Mouse (Mus musculus) MEL (cell line): ENCODE measurements around the gene Yju2. TPM values are rescaled to one million over a fixed set of nuclear protein-coding genes. Genes with fewer than 3 reads are reported as not detected.

Source experiments
- DNase-seq: peaks from one replicate; pipeline ENCODE4 v3.0.0; 2011; ENCODE audit warnings: low read depth, low spot score
- H3K27ac ChIP-seq: 2 replicates; pipeline ENCODE4 v1.5.1; 2012; ENCODE audit warnings: low read depth, mild to moderate bottlenecking, control low read depth, low read length, moderate library complexity; ENCODE audit not compliant: control insufficient read depth
- H3K27me3 ChIP-seq, 2 experiments: fragments of 150-350 bp in 1 of 2; sonication (generic) in 1 of 2; 2 replicates each; pipeline ENCODE4 v1.6.1; 2012; ENCODE audit warnings: low read length in 2 of 2, mild to moderate bottlenecking in 2 of 2, improper control_type of control experiment in 1 of 2, moderate library complexity in 1 of 2; ENCODE audit not compliant: insufficient read depth in 2 of 2, control insufficient read depth in 1 of 2
- H3K36me3 ChIP-seq, 2 experiments: 2 replicates each; pipeline ENCODE4 v1.6.1; 2012 to 2014; ENCODE audit warnings: low read length in 2 of 2, improper control_type of control experiment in 1 of 2, inconsistent platforms in 1 of 2, mild to moderate bottlenecking in 1 of 2; ENCODE audit not compliant: insufficient read depth in 2 of 2, control insufficient read depth in 1 of 2
- H3K4me1 ChIP-seq, 2 experiments: fragments of 150-350 bp in 1 of 2; sonication (generic) in 1 of 2; 2 replicates each; pipeline ENCODE4 v1.6.1; 2012; ENCODE audit warnings: low read length in 2 of 2, improper control_type of control experiment in 1 of 2, mild to moderate bottlenecking in 1 of 2; ENCODE audit not compliant: insufficient read depth in 2 of 2, control insufficient read depth in 1 of 2
- H3K4me3 ChIP-seq, 2 experiments: fragments of 150-350 bp in 1 of 2; sonication (generic) in 1 of 2; 2 replicates each; pipeline ENCODE4 v1.5.1; 2012; ENCODE audit warnings: low read depth in 2 of 2, low read length in 2 of 2, mild to moderate bottlenecking in 2 of 2, moderate library complexity in 2 of 2, control low read depth in 1 of 2, improper control_type of control experiment in 1 of 2; ENCODE audit not compliant: control insufficient read depth in 1 of 2, insufficient read depth in 1 of 2
- H3K79me2 ChIP-seq: 2 replicates; pipeline ENCODE4 v1.6.1; 2012; ENCODE audit warnings: mild to moderate bottlenecking, low read length, moderate library complexity; ENCODE audit not compliant: control insufficient read depth, poor library complexity, insufficient read depth
- H3K9ac ChIP-seq: 2 replicates; pipeline ENCODE4 v1.6.1; 2012; ENCODE audit warnings: low read depth, mild to moderate bottlenecking, control low read depth, low read length, moderate library complexity; ENCODE audit not compliant: control insufficient read depth, poor library complexity, severe bottlenecking
- H3K9me3 ChIP-seq: fragments of 150-350 bp; sonication (generic); replicated peaks from 2 replicates; pipeline ENCODE4 v1.6.1; 2012; ENCODE audit warnings: mild to moderate bottlenecking, low read length, improper control_type of control experiment, moderate library complexity; ENCODE audit not compliant: insufficient read depth
- BHLHE40 ChIP-seq: IDR thresholded peaks from 2 replicates; pipeline ENCODE4 v1.6.1; 2012; ENCODE audit warnings: low read depth, mild to moderate bottlenecking, inconsistent platforms, low read length, improper control_type of control experiment, borderline replicate concordance
- CHD1 ChIP-seq: IDR thresholded peaks from 2 replicates; pipeline ENCODE4 v1.6.1; 2012; ENCODE audit warnings: low read depth, mild to moderate bottlenecking, inconsistent platforms, low read length, improper control_type of control experiment
- CHD2 ChIP-seq: IDR thresholded peaks from 2 replicates; pipeline ENCODE4 v1.6.1; 2011; ENCODE audit warnings: low read length, improper control_type of control experiment
- ETS1 ChIP-seq: IDR thresholded peaks from 2 replicates; pipeline ENCODE4 v1.6.1; 2012; ENCODE audit warnings: low read depth, mild to moderate bottlenecking, inconsistent platforms, low read length, improper control_type of control experiment, moderate library complexity
- HCFC1 ChIP-seq: IDR thresholded peaks from 2 replicates; pipeline ENCODE4 v1.6.1; 2012; ENCODE audit warnings: low read depth, mild to moderate bottlenecking, inconsistent platforms, low read length, improper control_type of control experiment, moderate library complexity
- JUND ChIP-seq: IDR thresholded peaks from 2 replicates; pipeline ENCODE4 v1.6.1; 2011; ENCODE audit warnings: low read depth, mild to moderate bottlenecking, improper control_type of control experiment, low read length
- KAT2A ChIP-seq: conservative IDR thresholded peaks from 2 replicates; pipeline ENCODE4 v1.6.1; 2012; ENCODE audit warnings: low read depth, low read length, improper control_type of control experiment, inconsistent platforms
- MAFK ChIP-seq: IDR thresholded peaks from 2 replicates; pipeline ENCODE4 v1.6.1; 2011; ENCODE audit warnings: low read depth, mild to moderate bottlenecking, low read length, improper control_type of control experiment, borderline replicate concordance
- MEF2A ChIP-seq: IDR thresholded peaks from 2 replicates; pipeline ENCODE4 v1.6.1; 2014; ENCODE audit warnings: low read depth, mild to moderate bottlenecking, inconsistent platforms, low read length, improper control_type of control experiment; ENCODE audit not compliant: poor library complexity, insufficient replicate concordance, severe bottlenecking; ENCODE audit errors: extremely low read depth
- MXI1 ChIP-seq: IDR thresholded peaks from 2 replicates; pipeline ENCODE4 v1.6.1; 2011; ENCODE audit warnings: mild to moderate bottlenecking, low read depth, low read length, improper control_type of control experiment
- MYC ChIP-seq: IDR thresholded peaks from 2 replicates; pipeline ENCODE4 v1.6.1; 2011; ENCODE audit warnings: low read depth, mild to moderate bottlenecking, low read length, improper control_type of control experiment, moderate library complexity
- NELFE ChIP-seq: IDR thresholded peaks from 2 replicates; pipeline ENCODE4 v1.6.1; 2011; ENCODE audit warnings: low read depth, low read length, improper control_type of control experiment
- RCOR1 ChIP-seq: IDR thresholded peaks from 2 replicates; pipeline ENCODE4 v1.6.1; 2012; ENCODE audit warnings: low read depth, mild to moderate bottlenecking, inconsistent platforms, low read length, improper control_type of control experiment
- SIN3A ChIP-seq: IDR thresholded peaks from 2 replicates; pipeline ENCODE4 v1.6.1; 2012; ENCODE audit warnings: low read length, improper control_type of control experiment, inconsistent platforms
- TAL1 ChIP-seq: IDR thresholded peaks from 2 replicates; pipeline ENCODE4 v1.6.1; 2012; ENCODE audit warnings: mild to moderate bottlenecking, inconsistent platforms, low read length, moderate library complexity, mixed read lengths
- TCF12 ChIP-seq: IDR thresholded peaks from 2 replicates; pipeline ENCODE4 v1.6.1; 2014; ENCODE audit warnings: low read depth, mild to moderate bottlenecking, inconsistent platforms, low read length, improper control_type of control experiment, moderate library complexity
- UBTF ChIP-seq: IDR thresholded peaks from 2 replicates; pipeline ENCODE4 v1.6.1; 2012; ENCODE audit warnings: low read depth, mild to moderate bottlenecking, inconsistent platforms, low read length, improper control_type of control experiment, moderate library complexity, borderline replicate concordance; ENCODE audit not compliant: insufficient read depth
- USF1 ChIP-seq: IDR thresholded peaks from 2 replicates; pipeline ENCODE4 v1.6.1; 2014; ENCODE audit warnings: low read depth, mild to moderate bottlenecking, inconsistent platforms, low read length, improper control_type of control experiment, moderate library complexity
- USF2 ChIP-seq, 2 experiments: IDR thresholded peaks; 2 replicates each; pipeline ENCODE4 v1.6.1; 2011 to 2012; ENCODE audit warnings: improper control_type of control experiment in 2 of 2, low read length in 2 of 2, borderline replicate concordance in 1 of 2, inconsistent platforms in 1 of 2, low read depth in 1 of 2, mild to moderate bottlenecking in 1 of 2; ENCODE audit not compliant: insufficient read depth in 1 of 2
- ZKSCAN1 ChIP-seq: IDR thresholded peaks from 2 replicates; pipeline ENCODE4 v1.6.1; 2012; ENCODE audit warnings: low read depth, mild to moderate bottlenecking, inconsistent platforms, low read length, improper control_type of control experiment, moderate library complexity
- ZMIZ1 ChIP-seq: IDR thresholded peaks from 2 replicates; pipeline ENCODE4 v1.6.1; 2012; ENCODE audit warnings: low read depth, mild to moderate bottlenecking, inconsistent platforms, low read length, improper control_type of control experiment, moderate library complexity
- polyA plus RNA-seq, 2 experiments: library from polyadenylated mRNA; stranded (reverse) in 1 of 2; unstranded in 1 of 2; fragments of >175 nt in 1 of 2; fragments of >200 nt in 1 of 2; gene quantifications; 2 replicates each; pipeline versions ENCODE4 v1.2.1 to v1.2.4; 2012; ENCODE audit warnings: low replicate concordance in 2 of 2, low read depth in 1 of 2; ENCODE audit not compliant: insufficient read length in 2 of 2, insufficient read depth in 1 of 2, missing spikeins in 1 of 2
- total RNA-seq: library from RNA; depleted of rRNA; stranded (reverse); fragments of 300-350 nt; gene quantifications from 2 replicates; pipeline ENCODE4 v1.2.3, GENCODE M21; 2012

Yju2 gene
- total and polyA plus RNA-seq, 3 experiments = 18.6 to 91.8 (median 25.2) TPM

DNA sequence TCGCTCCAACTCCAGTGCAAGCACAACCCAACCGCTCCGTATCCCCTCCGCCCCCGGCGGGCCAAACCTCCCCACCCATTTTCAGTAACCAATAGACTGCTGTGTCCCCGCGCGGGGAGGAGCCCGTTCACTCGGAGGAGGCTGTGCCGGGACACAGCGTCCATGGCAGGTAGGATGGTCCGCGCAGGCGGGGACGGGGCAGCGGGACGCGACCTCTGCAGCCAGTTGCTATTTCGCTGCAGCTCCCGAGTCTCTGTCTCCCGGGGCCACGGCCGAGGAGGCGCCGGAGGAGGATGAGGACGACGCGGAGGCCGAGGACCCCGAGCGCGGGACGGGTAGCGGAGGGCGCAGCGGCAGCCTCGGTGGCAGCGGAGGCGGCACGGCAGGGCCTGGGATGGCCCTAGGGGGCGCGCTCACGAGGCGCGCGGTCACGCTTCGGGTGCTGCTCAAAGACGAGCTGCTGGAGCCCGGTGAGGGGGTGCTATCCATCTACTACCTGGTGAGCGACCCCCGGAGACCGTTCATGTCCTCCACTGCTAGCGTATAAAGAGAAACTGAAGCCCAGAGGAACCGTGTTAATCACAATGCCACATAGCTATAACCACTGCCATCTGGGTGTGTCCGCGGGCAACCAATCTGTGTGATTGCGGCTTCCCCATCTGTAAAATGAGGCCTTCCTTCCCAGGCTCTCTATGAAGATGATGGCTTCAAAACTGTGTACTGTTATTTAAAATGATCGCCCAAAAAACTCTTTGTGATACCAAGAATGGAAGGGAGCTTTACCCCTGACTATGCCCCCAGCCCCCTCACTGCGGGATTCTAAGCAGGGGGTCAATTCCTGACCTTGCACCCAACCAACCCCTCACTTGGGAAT is 50.4 kb downstream of the Yju2 start (continued):
- no peak for TF ChIP-seq CHD1
- TF ChIP-seq, all 39 proteins: peak for 15

GRCm38 (mm10) chr17:56009962-56010240 is 51.0 kb downstream of the Yju2 start:
- Histone ChIP-seq H3K4me3 (peak overlapping the region; percentile 64 to 90; a peak in 3 of 4 replicates), H3K9ac (no peak overlapping the region; the same call in 1 of the 2 replicates), H3K9me3 (no peaks in the 10 kb centered on the region), H3K79me2 (no peaks in the 10 kb centered on the region), H3K27ac (no peak overlapping the region), H3K36me3 (peaks cover 0 to 8% of the 10 kb centered on the region in 2 experiments; a peak in 2 of 4 replicates), H3K27me3 (no peaks in the 10 kb centered on the region), H3K4me1 (peaks cover 0 to 17% of the 10 kb centered on the region in 2 experiments; a peak in 2 of 4 replicates)
- TF ChIP-seq UBTF (no peak), HCFC1 (no peak), TAL1 (no peak), ZKSCAN1 (no peak), JUND (no peak), NELFE (no peak), MAFK (no peak), RCOR1 (no peak), CHD2 (no peak), MXI1 (no peak), ETS1 (no peak), USF2 (IDR thresholded peaks at IDR 0.05; ENCODE audit: borderline replicate concordance in 1 of 2, insufficient read depth in 1 of 2, low read depth in 1 of 2, low read length in 2 of 2) (no peak), MEF2A (no peak)
- DNase-seq = no peak

GRCm38 (mm10) chr17:56010255-56010654 is 51.4 kb downstream of the Yju2 start:
- no peak overlapping the region for H3K27ac ChIP-seq
- no peaks in the 10 kb centered on the region for H3K9me3 ChIP-seq
- no peak overlapping the region for H3K9ac ChIP-seq
- DNase-seq = no peak
- H3K36me3 ChIP-seq = peaks cover 0 to 8% of the 10 kb centered on the region in 2 experiments; a peak in 2 of 4 replicates
- no peaks in the 10 kb centered on the region for H3K79me2 ChIP-seq
- H3K4me1 ChIP-seq = peaks cover 0 to 17% of the 10 kb centered on the region in 2 experiments; a peak in 2 of 4 replicates
- H3K4me3 ChIP-seq = no peak overlapping the region
- no peak for TF ChIP-seq ETS1
- no peak for TF ChIP-seq USF1
- TF ChIP-seq TCF12 = no peak
- no peak for TF ChIP-seq MEF2A
- TF ChIP-seq BHLHE40 = no peak
- no peak for TF ChIP-seq KAT2A
- no peak for TF ChIP-seq SIN3A
- no peak for TF ChIP-seq MYC
- TF ChIP-seq RCOR1 = no peak
- TF ChIP-seq ZMIZ1 = no peak
- H3K27me3 ChIP-seq = no peaks in the 10 kb centered on the region
